Mouse (Mus musculus) hindbrain, embryonic 15.5 days (tissue): ENCODE results near the gene Zw10. TPM values are rescaled to one million over a fixed set of nuclear protein-coding genes. Genes with fewer than 3 reads are reported as not detected.

ENCODE experiments used
- ATAC-seq: fragments of 200-750 bp; cut with Nextera tagmentation; 2 replicates; pipeline ENCODE4 v1.8.0; 2017; ENCODE audit warnings: low read depth, moderate number of reproducible peaks, moderate TSS enrichment; ENCODE audit not compliant: low FRiP score
- H3K27ac ChIP-seq: fragments of 300-500 bp; sonication (generic); replicated peaks from 2 replicates; pipeline ENCODE4 v1.5.1; 2015; ENCODE audit warnings: mild to moderate bottlenecking, inconsistent platforms
- H3K27me3 ChIP-seq: fragments of 300-500 bp; sonication (generic); 2 replicates; pipeline ENCODE4 v1.6.1; 2015; ENCODE audit warnings: control low read depth, inconsistent platforms
- H3K36me3 ChIP-seq: fragments of 300-500 bp; sonication (generic); 2 replicates; pipeline ENCODE4 v1.6.1; 2015; ENCODE audit warnings: control low read depth, inconsistent platforms
- H3K4me1 ChIP-seq: fragments of 300-500 bp; sonication (generic); replicated peaks from 2 replicates; pipeline ENCODE4 v1.6.1; 2015; ENCODE audit warnings: control low read depth, inconsistent platforms
- H3K4me2 ChIP-seq: fragments of 300-500 bp; sonication (generic); 2 replicates; pipeline ENCODE4 v1.6.1; 2015; ENCODE audit warnings: moderate library complexity, mild to moderate bottlenecking, inconsistent platforms
- H3K4me3 ChIP-seq: fragments of 300-500 bp; sonication (generic); 2 replicates; pipeline ENCODE4 v1.5.1; 2015; ENCODE audit warnings: mild to moderate bottlenecking, inconsistent platforms
- H3K9ac ChIP-seq: fragments of 300-500 bp; sonication (generic); 2 replicates; pipeline ENCODE4 v1.6.1; 2015; ENCODE audit warnings: inconsistent platforms
- H3K9me3 ChIP-seq: fragments of 300-500 bp; sonication (generic); 2 replicates; pipeline ENCODE4 v1.6.1; 2016; ENCODE audit warnings: control low read depth, inconsistent platforms
- WGBS: fragments of 180-500 bp; shearing (Covaris S2); methylation state at CpG from one replicate; pipeline ENCODE4 v1.1.7; 2015; 5-methylcytosine and 5-hydroxymethylcytosine counted together
- polyA plus RNA-seq: library from polyadenylated mRNA; unstranded; fragments of >200 nt; fragmentation: Nextera tagmentation; extraction: Ambion mirVana; gene quantifications from 2 replicates; pipeline ENCODE4 v1.2.1, GENCODE M21; 2015

Gene Zw10
- polyA plus RNA-seq, 1 experiment from 2014 or later = 23.3 TPM

DNA sequence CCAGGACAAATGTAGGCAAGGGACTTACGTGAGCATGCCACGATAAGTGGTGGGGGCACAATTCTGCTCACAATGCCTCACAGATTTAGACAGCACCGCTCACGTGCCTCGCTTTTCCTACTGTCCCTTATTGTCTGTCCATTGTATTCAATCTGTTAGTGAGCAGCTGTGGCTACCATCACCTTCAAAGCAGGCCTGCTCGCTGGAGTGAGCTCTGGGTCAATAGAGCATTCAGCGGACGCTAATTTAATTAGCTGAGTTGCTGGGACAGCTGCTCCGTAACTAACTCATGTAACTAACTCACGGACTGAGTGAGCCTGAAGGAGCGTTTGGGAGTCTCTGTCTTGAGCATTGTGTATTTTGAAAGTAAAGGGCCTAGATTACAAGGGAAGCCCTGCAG is 31.9 kb downstream of the Zw10 start:
- no peaks in the 10 kb centered on the region for H3K27me3 ChIP-seq
- ATAC-seq = no peak
- H3K4me3 ChIP-seq = no peak overlapping the region
- H3K9ac ChIP-seq = no peak overlapping the region
- H3K4me2 ChIP-seq = no peak overlapping the region
- no peaks in the 10 kb centered on the region for H3K9me3 ChIP-seq
- no peaks in the 10 kb centered on the region for H3K4me1 ChIP-seq
- H3K27ac ChIP-seq = no peak overlapping the region
- WGBS = 14% methylated on average over 11 of the region's 11 CpGs
- H3K36me3 ChIP-seq = no peaks in the 10 kb centered on the region

DNA sequence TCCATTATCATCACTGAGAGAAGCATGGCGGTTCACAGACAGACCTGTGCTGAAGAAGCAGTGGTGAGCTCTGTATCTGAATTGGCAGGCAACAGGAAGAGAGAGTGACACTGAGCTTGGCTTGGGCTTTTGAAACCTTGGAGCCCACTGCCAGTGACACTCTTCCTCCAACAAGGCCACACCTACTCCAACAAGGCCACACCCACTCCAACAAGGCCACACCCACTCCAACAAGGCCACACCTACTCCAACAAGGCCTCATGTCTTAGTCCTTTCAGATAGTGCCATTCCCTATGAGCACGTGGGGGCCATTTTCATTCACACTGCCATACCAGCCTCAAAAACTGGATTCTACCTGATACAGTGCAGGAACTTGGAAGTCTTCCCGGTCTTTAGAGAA is 43.5 kb downstream of the Zw10 start:
- Histone ChIP-seq H3K4me1 (peaks cover 6% of the 10 kb centered on the region), H3K4me3 (no peak overlapping the region), H3K27me3 (no peaks in the 10 kb centered on the region), H3K27ac (no peak overlapping the region), H3K9ac (no peak overlapping the region), H3K4me2 (no peak overlapping the region), H3K36me3 (no peaks in the 10 kb centered on the region), H3K9me3 (no peaks in the 10 kb centered on the region)
- ATAC-seq = no peak
- 92% methylated on average over 3 of the region's 3 CpGs for WGBS

DNA sequence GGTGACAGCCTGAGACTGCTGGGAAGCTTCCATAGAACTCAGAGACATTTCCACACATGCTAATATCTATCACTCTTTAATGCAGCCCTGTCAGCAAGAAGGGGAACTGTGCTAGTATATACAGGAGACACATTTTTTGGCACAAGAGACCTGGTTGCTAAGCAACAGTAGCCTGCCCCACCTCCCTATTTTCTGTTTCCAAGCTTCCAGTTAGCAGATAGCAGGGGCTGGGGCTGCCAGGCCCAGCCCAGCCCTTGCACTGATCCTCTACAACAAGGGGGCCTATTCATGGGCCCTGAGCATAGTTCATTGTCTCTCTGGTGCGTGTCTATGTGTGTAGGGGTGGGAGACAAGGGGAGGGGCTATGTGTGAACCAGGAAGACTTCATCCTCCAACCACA is 46.9 kb downstream of the Zw10 start:
- peak; percentile 78; the same call in 1 of the 2 replicates for ATAC-seq
- H3K4me2 ChIP-seq = no peak overlapping the region
- peaks cover 6% of the 10 kb centered on the region for H3K4me1 ChIP-seq
- H3K4me3 ChIP-seq = no peak overlapping the region
- H3K36me3 ChIP-seq = no peaks in the 10 kb centered on the region
- H3K27me3 ChIP-seq = no peaks in the 10 kb centered on the region
- H3K9me3 ChIP-seq = no peaks in the 10 kb centered on the region
- H3K9ac ChIP-seq = no peak overlapping the region
- WGBS = 13% methylated on average over 1 of the region's 1 CpGs
- no peak overlapping the region for H3K27ac ChIP-seq

DNA sequence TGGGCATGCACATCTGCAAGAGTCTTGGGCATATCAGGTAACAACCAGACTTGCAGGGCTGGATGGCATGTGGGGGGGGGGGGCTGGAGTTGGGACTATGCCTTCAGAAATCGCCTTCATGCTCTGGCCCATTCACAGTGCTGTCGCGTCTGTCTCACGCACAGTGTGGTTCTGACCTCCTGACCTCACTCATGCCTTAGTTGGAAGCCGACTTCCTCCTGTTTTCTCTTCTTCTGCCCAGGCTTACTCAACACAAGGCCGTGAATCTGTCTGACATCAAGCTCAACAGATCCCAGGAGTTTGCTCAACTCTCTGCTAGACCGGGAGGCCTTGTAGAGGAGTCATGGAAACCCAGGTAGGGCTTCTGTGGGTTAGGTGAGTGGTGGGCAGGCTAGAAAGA is 53.7 kb downstream of the Zw10 start:
- H3K4me1 ChIP-seq = no peaks in the 10 kb centered on the region
- no peaks in the 10 kb centered on the region for H3K9me3 ChIP-seq
- H3K4me2 ChIP-seq = no peak overlapping the region
- no peaks in the 10 kb centered on the region for H3K36me3 ChIP-seq
- H3K4me3 ChIP-seq = no peak overlapping the region
- WGBS = 32% methylated on average over 7 of the region's 7 CpGs
- no peak for ATAC-seq
- no peak overlapping the region for H3K27ac ChIP-seq
- no peak overlapping the region for H3K9ac ChIP-seq
- H3K27me3 ChIP-seq = no peaks in the 10 kb centered on the region

DNA sequence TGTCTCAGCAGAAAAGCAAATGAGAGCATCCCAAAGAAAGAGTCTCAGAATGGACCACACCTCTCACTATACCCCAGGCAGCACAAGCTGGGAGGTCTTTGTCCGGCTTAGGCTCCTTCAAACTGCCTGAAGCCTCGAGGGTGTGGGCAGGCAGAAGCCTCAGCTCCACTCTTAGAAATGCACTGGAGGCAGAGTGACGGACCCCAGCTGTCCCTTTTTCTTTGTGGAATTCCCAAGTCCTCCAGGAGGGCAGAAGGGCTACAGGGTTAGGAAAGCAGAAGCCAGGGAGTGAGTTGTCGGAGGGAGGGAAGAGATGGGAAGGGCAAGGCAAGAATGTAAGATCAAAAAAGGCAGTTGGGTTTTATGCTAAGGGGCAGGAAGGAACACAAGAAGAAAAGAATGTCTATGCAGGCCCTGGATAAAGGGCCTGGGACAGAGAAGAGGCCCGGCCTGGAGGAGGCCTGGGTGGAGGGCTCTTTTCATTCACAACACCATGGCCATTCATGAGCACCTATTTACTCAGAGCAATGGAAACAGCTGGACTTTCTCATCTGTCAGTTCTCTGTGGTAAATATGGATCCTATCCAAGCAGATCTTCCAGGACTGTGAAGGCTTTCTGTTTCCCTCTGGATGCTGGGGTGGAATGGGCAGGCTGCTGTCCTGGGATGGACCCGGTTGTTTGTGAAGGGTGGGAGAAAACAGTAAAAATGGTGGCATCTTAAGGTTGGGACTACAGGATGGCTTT is 55.2 kb downstream of the Zw10 start:
- Histone ChIP-seq H3K4me2 (no peak overlapping the region), H3K27me3 (no peaks in the 10 kb centered on the region), H3K9ac (no peak overlapping the region), H3K4me3 (no peak overlapping the region), H3K9me3 (no peaks in the 10 kb centered on the region), H3K4me1 (no peaks in the 10 kb centered on the region), H3K36me3 (no peaks in the 10 kb centered on the region), H3K27ac (no peak overlapping the region)
- ATAC-seq = no peak
- WGBS = 40% methylated on average over 6 of the region's 6 CpGs

DNA sequence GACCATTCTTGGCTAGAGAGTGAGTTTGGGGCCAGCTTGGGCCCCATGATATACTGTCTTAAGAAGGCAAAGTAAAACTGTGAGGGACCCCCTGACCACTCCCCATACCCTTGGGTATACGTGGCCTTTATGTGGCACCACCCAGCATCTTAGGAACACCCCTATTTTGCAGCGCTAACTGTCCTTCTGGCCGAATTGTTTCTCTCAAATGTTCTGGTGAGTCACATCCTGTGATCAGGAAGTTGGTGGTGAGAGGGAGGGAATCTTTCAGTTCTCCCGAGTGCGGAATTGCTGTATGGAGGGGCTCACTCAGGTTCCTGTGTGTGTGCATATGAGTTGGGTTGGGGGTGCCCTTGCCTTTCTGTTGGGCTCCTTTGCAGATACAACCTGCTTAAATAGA is 55.9 kb downstream of the Zw10 start:
- no peak overlapping the region for H3K4me3 ChIP-seq
- no peak overlapping the region for H3K9ac ChIP-seq
- H3K4me1 ChIP-seq = no peaks in the 10 kb centered on the region
- no peak overlapping the region for H3K4me2 ChIP-seq
- H3K27me3 ChIP-seq = no peaks in the 10 kb centered on the region
- no peaks in the 10 kb centered on the region for H3K9me3 ChIP-seq
- H3K27ac ChIP-seq = no peak overlapping the region
- 92% methylated on average over 5 of the region's 5 CpGs for WGBS
- no peak for ATAC-seq
- H3K36me3 ChIP-seq = no peaks in the 10 kb centered on the region

DNA sequence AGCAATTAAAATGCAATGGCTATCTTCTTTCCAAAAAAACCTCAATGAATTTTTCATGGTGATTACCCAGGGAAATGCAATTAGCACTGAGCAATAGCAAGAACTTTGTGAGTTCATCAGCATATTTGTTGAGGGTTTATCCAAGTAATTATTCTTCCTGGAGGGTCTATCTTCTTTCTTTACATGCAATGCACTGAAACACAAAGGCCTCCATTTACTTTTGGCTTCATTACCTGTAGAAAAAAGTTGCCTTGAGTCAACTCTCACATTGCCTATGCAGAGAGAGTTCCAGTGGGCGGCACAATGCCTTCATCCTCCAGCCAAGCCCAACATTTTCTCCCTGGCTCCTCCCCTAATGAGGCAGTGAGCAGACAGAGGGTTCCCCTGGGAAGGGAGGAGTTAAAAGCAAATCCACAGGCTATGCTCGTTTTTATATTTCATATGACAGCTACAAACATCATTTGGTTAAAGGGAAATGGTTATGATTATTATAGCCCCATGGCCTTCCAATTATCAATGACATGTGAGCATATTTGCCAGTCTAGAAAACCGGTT is 62.9 kb downstream of the Zw10 start:
- 43% methylated on average over 3 of the region's 3 CpGs for WGBS

DNA sequence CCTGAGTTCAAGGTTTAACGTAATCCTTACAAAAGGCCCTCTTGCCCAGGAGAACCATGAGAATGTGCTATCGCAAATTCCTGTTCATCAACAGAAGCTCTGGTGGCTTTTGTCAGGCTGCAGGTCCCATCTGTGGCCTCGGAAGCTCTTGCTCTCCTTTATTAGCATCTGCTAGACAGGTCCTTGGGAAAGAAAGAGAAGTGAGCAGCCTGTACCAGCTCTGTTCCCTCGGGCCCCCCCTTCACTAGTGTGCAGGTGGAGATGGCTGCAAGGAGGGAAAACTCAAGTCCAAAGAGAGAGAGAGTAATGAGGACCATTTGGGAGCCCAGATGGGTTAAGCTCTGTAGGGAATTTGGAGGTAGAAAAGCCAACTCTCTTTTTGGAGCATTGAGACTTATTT is 64.3 kb downstream of the Zw10 start:
- Histone ChIP-seq H3K9ac (no peak overlapping the region), H3K4me2 (no peak overlapping the region), H3K4me1 (no peaks in the 10 kb centered on the region), H3K9me3 (no peaks in the 10 kb centered on the region), H3K4me3 (no peak overlapping the region), H3K27me3 (no peaks in the 10 kb centered on the region), H3K27ac (no peak overlapping the region), H3K36me3 (no peaks in the 10 kb centered on the region)
- no peak for ATAC-seq
- 85% methylated on average over 4 of the region's 4 CpGs for WGBS

More for the DNA sequence above, 62.9 kb downstream of the Zw10 start:
- no peak for ATAC-seq
- Histone ChIP-seq H3K9ac (no peak overlapping the region), H3K27ac (no peak overlapping the region), H3K36me3 (no peaks in the 10 kb centered on the region), H3K27me3 (no peaks in the 10 kb centered on the region), H3K4me2 (no peak overlapping the region), H3K9me3 (no peaks in the 10 kb centered on the region), H3K4me3 (no peak overlapping the region), H3K4me1 (no peaks in the 10 kb centered on the region)

DNA sequence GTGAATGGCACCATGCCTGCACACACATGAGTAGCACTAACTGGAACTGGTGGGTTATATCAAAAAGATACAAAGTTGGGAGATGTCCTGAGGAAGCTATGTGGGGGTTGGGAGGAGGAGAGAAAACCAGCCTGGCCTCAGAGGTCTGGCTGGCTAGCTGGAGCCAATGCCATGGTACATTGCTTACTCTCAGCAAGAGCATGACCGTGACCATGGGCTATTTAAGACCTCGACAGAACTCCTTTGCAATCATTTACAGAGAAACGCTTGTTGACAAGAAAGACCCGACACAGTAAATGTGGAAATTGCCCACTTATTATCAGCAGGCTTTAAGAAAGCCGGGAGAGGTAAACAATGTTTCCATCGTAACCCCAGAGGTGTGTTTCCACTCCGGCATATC is 70.3 kb downstream of the Zw10 start:
- H3K27me3 ChIP-seq = no peaks in the 10 kb centered on the region
- no peak for ATAC-seq
- WGBS = 67% methylated on average over 7 of the region's 7 CpGs
- H3K4me3 ChIP-seq = no peak overlapping the region
- no peak overlapping the region for H3K4me2 ChIP-seq
- no peak overlapping the region for H3K27ac ChIP-seq
- H3K9ac ChIP-seq = no peak overlapping the region
- no peaks in the 10 kb centered on the region for H3K9me3 ChIP-seq
- no peaks in the 10 kb centered on the region for H3K36me3 ChIP-seq
- H3K4me1 ChIP-seq = no peaks in the 10 kb centered on the region

Other genes with a start within 250 kb of the Zw10 start
- 6.8 and 7.9 TPM in 2 replicates for gene Zbtb16, start 219.4 kb upstream of the Zw10 start, polyA plus RNA-seq
- 1.3 and 3.6 TPM in 2 replicates for gene Htr3a, start 144.5 kb upstream of the Zw10 start, polyA plus RNA-seq
- 0.18 and 0.92 TPM in 2 replicates for gene Htr3b, start 90.6 kb upstream of the Zw10 start, polyA plus RNA-seq
- 31.0 and 31.4 TPM in 2 replicates for gene Usp28, start 70.2 kb upstream of the Zw10 start, polyA plus RNA-seq
- 1.4 and 1.9 TPM in 2 replicates for gene Tmprss5, start 25.6 kb downstream of the Zw10 start, polyA plus RNA-seq
- 0.56 TPM in 1 of 2 replicates, not detected in the other for gene Gm4894, start 194.9 kb downstream of the Zw10 start, polyA plus RNA-seq